Mouse (Mus musculus): ENCODE measurements around the gene Fndc10. TPM values are rescaled to one million over a fixed set of nuclear protein-coding genes. Genes with fewer than 3 reads are reported as not detected.
"Not testable (repeated sequence)": the region's sequence is repeated elsewhere in the genome, so short reads cannot be mapped to it uniquely, and the experiment has no call there.

The Fndc10 gene
- total RNA-seq, 1 experiment from 2014 or later, result 6.9 TPM

GRCm38 (mm10) chr4:155670236-155670635 lies 23.9 kb upstream of the Fndc10 start:
- not testable (repeated sequence) for ATAC-seq (replicated peaks in 1 of 2; ENCODE audit: insufficient read depth in 1 of 2, low FRiP score in 2 of 2, low TSS enrichment in 1 of 2, low read depth in 1 of 2, poor library complexity in 2 of 2, severe bottlenecking in 2 of 2)

GRCm38 (mm10) chr4:155672082-155672481 lies 22.1 kb upstream of the Fndc10 start:
- ATAC-seq (replicated peaks in 1 of 2; ENCODE audit: insufficient read depth in 1 of 2, low FRiP score in 2 of 2, low TSS enrichment in 1 of 2, low read depth in 1 of 2, poor library complexity in 2 of 2, severe bottlenecking in 2 of 2), result no peak

- ATAC-seq (replicated peaks in 1 of 2; ENCODE audit: insufficient read depth in 1 of 2, low FRiP score in 2 of 2, low TSS enrichment in 1 of 2, low read depth in 1 of 2, poor library complexity in 2 of 2, severe bottlenecking in 2 of 2), result peak in 1 of 2 experiments; percentile 45; a peak in 2 of 4 replicates
Observed at GRCm38 (mm10) chr4:155675991-155676390, 18.2 kb upstream of the Fndc10 start.

GRCm38 (mm10) chr4:155683670-155684277 lies 10.4 kb upstream of the Fndc10 start:
- not testable (repeated sequence) for ATAC-seq (replicated peaks in 1 of 2; ENCODE audit: insufficient read depth in 1 of 2, low FRiP score in 2 of 2, low TSS enrichment in 1 of 2, low read depth in 1 of 2, poor library complexity in 2 of 2, severe bottlenecking in 2 of 2)

- ATAC-seq (replicated peaks in 1 of 2; ENCODE audit: insufficient read depth in 1 of 2, low FRiP score in 2 of 2, low TSS enrichment in 1 of 2, low read depth in 1 of 2, poor library complexity in 2 of 2, severe bottlenecking in 2 of 2), result not testable (repeated sequence)
Observed at GRCm38 (mm10) chr4:155687764-155688163, 6.4 kb upstream of the Fndc10 start.

- no peak for ATAC-seq (replicated peaks in 1 of 2; ENCODE audit: insufficient read depth in 1 of 2, low FRiP score in 2 of 2, low TSS enrichment in 1 of 2, low read depth in 1 of 2, poor library complexity in 2 of 2, severe bottlenecking in 2 of 2)
Observed at GRCm38 (mm10) chr4:155690571-155691375, 3.4 kb upstream of the Fndc10 start.

GRCm38 (mm10) chr4:155692421-155692820 lies 1.7 kb upstream of the Fndc10 start:
- no peak for ATAC-seq (replicated peaks in 1 of 2; ENCODE audit: insufficient read depth in 1 of 2, low FRiP score in 2 of 2, low TSS enrichment in 1 of 2, low read depth in 1 of 2, poor library complexity in 2 of 2, severe bottlenecking in 2 of 2)

GRCm38 (mm10) chr4:155694482-155695401 lies 600 bp downstream of the Fndc10 start:
- ATAC-seq (replicated peaks in 1 of 2; ENCODE audit: insufficient read depth in 1 of 2, low FRiP score in 2 of 2, low TSS enrichment in 1 of 2, low read depth in 1 of 2, poor library complexity in 2 of 2, severe bottlenecking in 2 of 2), result peak; percentile 46 to 66; a peak in 3 of 4 replicates

GRCm38 (mm10) chr4:155695531-155696062 lies 1.5 kb downstream of the Fndc10 start:
- no peak for ATAC-seq (replicated peaks in 1 of 2; ENCODE audit: insufficient read depth in 1 of 2, low FRiP score in 2 of 2, low TSS enrichment in 1 of 2, low read depth in 1 of 2, poor library complexity in 2 of 2, severe bottlenecking in 2 of 2)

- no peak for ATAC-seq (replicated peaks in 1 of 2; ENCODE audit: insufficient read depth in 1 of 2, low FRiP score in 2 of 2, low TSS enrichment in 1 of 2, low read depth in 1 of 2, poor library complexity in 2 of 2, severe bottlenecking in 2 of 2)
Observed at GRCm38 (mm10) chr4:155696261-155697255, 2.4 kb downstream of the Fndc10 start.

GRCm38 (mm10) chr4:155700425-155700824 lies 6.3 kb downstream of the Fndc10 start:
- no peak for ATAC-seq (replicated peaks in 1 of 2; ENCODE audit: insufficient read depth in 1 of 2, low FRiP score in 2 of 2, low TSS enrichment in 1 of 2, low read depth in 1 of 2, poor library complexity in 2 of 2, severe bottlenecking in 2 of 2)

- ATAC-seq (replicated peaks in 1 of 2; ENCODE audit: insufficient read depth in 1 of 2, low FRiP score in 2 of 2, low TSS enrichment in 1 of 2, low read depth in 1 of 2, poor library complexity in 2 of 2, severe bottlenecking in 2 of 2), result no peak
Observed at GRCm38 (mm10) chr4:155703425-155703929, 9.3 kb downstream of the Fndc10 start.

- ATAC-seq (replicated peaks in 1 of 2; ENCODE audit: insufficient read depth in 1 of 2, low FRiP score in 2 of 2, low TSS enrichment in 1 of 2, low read depth in 1 of 2, poor library complexity in 2 of 2, severe bottlenecking in 2 of 2), result peak; percentile 88 to 91
Observed at GRCm38 (mm10) chr4:155704721-155705591, 10.8 kb downstream of the Fndc10 start, which contains the start of gene Ssu72. Gene Ssu72 (plus strand): TSS chr4:155704800.

- ATAC-seq (replicated peaks in 1 of 2; ENCODE audit: insufficient read depth in 1 of 2, low FRiP score in 2 of 2, low TSS enrichment in 1 of 2, low read depth in 1 of 2, poor library complexity in 2 of 2, severe bottlenecking in 2 of 2), result no peak; a peak in 1 of 4 replicates
Observed at GRCm38 (mm10) chr4:155705592-155705929, 11.4 kb downstream of the Fndc10 start.

GRCm38 (mm10) chr4:155708582-155708981 lies 14.4 kb downstream of the Fndc10 start:
- ATAC-seq (replicated peaks in 1 of 2; ENCODE audit: insufficient read depth in 1 of 2, low FRiP score in 2 of 2, low TSS enrichment in 1 of 2, low read depth in 1 of 2, poor library complexity in 2 of 2, severe bottlenecking in 2 of 2), result no peak
